Mouse (Mus musculus) kidney, adult 2 months (tissue): ENCODE results near the gene Psen2.

ENCODE experiments used
- CTCF ChIP-seq: fragments of 200-500 bp; conservative IDR thresholded peaks from 2 replicates; pipeline ENCODE4 v1.5.1; 2011; ENCODE audit warnings: low read depth, mild to moderate bottlenecking, control low read depth, low read length, moderate library complexity, mixed read lengths; ENCODE audit not compliant: insufficient read depth, insufficient read length
- POLR2A ChIP-seq: fragments of 200-500 bp; IDR thresholded peaks from one replicate; pipeline ENCODE4 v1.6.1; 2011; ENCODE audit warnings: low read depth, low read length, control low read depth

DNA sequence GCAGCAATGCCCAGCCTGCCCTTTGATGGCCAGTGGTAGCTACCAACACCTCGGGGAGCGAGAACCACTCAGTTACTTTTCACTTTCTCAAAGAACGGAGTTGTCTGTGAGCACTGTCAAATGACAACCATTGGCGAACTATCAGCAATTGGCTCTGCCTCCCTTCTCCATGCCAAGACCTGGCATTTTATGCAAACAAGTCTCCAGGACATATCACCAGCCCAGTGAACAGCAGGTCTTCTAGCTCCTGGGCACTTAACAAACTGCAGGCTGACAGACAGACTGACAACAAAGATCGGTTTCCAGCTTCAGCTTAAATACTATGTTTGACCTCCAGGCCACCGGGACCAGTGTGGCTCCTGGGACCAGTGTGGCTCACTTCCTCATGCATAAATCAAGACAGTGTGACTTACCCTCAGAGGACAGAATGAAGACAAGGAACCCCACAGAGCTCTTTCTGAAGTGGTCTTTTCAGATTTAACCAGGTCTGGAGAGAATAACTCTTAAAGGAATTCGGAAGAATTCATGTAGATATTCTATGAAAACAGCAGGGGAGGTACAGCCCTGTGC, 71.5 kb downstream of the Psen2 start:
- TF ChIP-seq CTCF, result no peak
- no peak for TF ChIP-seq POLR2A
